Mouse (Mus musculus) kidney, adult 9 months (tissue): ENCODE data around the gene Krt33a.

ENCODE experiments used
- DNase-seq: peaks from one replicate; pipeline ENCODE4 v3.0.0; 2022

Gene Krt33a

GRCm38 (mm10) chr11:99985291-99986092 is 30.5 kb downstream of the Krt33a start:
- DNase-seq: no peak

- no peak for DNase-seq
Measured at GRCm38 (mm10) chr11:99983442-99983841, 32.6 kb downstream of the Krt33a start.

DNA sequence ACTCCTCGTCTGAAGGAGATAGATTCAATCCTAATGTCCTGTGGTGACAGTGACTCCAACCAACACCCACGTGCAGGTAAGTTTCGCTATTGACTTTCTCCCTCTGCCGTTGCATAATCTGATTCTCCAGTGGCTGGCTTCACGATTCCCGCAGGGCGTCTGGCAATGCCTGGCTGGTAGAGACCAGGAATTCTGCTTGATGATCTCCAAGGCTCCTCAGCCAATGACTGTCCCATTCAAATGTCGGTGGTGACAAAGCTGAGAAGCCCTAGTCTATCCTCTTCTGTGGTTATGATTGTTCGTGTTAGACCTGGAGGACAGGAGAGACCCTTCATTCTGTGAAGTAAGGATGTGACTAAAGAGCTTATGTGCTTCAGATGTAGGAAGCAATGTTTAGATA is 33.3 kb downstream of the Krt33a start:
- no peak for DNase-seq

- no peak for DNase-seq
Measured at GRCm38 (mm10) chr11:99978953-99979352, 37.1 kb downstream of the Krt33a start, which contains the start of gene Krtap29-1. TSS of gene Krtap29-1 (minus strand) at chr11:99979053.

DNA sequence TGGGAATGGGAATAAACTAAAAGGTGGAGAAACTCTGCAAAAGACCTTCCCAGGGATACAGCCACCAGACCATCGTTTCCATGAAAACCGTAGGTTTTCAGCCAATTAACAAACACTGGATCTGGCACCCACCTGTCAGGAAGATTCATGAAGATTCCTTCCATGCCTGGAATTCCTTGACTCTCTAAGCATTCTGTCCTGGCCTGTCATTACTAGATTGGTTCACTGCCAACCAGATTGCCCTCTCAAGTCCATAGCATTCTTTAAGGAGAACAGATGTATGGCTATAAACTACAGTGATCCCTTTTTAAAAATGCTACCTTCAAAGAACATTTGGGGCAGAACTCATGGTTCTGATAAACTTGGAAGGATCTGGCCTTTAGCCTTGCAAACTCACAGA is 50.1 kb downstream of the Krt33a start:
- no peak for DNase-seq

DNA sequence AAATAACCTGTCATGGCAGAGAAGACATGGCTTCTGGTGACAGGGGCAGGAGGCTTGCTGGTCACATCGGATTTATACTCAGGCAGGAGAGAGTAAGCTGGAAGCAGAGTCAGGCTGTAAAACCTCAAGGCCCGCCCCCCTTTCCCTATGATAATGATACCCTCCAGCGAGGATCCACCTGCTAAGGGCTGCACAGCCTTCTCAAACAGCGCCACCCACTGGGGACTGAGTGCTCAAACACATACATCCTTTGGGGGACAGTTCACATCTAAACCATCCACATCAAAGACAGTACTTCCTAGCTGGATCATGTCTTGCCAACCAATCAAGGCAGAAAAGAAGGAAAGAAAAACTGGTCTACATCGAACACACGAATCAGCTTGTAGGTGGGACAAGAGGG is 51.8 kb downstream of the Krt33a start:
- DNase-seq: no peak
